Mouse (Mus musculus) stomach, postnatal 0 days (tissue): ENCODE measurements at regions not wholly inside any gene's neighbourhood (a gene's known extent, or its start where the extent isn't known, plus 50 kb on each side); places are given as distances from the start of the nearest gene placed in this dataset.

Experiments
- CTCF ChIP-seq: IDR thresholded peaks from 2 replicates; pipeline ENCODE4 v1.5.1; 2016; ENCODE audit warnings: antibody characterized with exemption, low read depth, mild to moderate bottlenecking, moderate library complexity
- EP300 ChIP-seq: optimal IDR thresholded peaks from 2 replicates; pipeline ENCODE3; 2016; ENCODE audit warnings: antibody characterized with exemption

DNA sequence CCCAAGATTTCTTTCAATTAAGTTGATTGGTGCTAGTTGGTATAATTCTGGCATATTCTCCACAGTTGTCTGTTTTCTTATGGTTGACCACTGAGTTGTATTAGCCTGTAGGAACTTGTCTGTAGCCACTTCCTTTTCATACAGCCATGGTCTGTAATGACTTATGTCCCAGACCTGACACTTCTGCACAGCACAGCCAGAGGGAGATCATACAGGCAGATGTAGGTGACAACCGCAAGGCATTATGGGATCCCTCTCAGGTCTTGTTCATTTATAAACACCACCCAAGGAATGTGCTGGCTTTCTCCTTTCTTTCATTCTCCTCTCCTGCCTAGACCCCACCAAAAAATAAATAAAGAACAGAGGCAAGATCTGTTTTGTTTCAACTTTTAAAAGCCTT is 899.8 kb downstream of the Kcnma1 start:
- TF ChIP-seq CTCF (peak; percentile 13; the same call in 1 of the 2 replicates), EP300 (no peak)
